Mouse (Mus musculus) erythroblast, embryonic 14.5 days (primary cell): ENCODE results near the gene Thbd.

Experiments
- GATA1 ChIP-seq: IDR thresholded peaks from 2 replicates; pipeline ENCODE4 v1.6.1; 2012; ENCODE audit warnings: low read length, inconsistent platforms, mixed read lengths
- TAL1 ChIP-seq: IDR thresholded peaks from 3 replicates; pipeline ENCODE4 v1.6.1; 2012; ENCODE audit warnings: low read length, inconsistent platforms, mixed read lengths

DNA sequence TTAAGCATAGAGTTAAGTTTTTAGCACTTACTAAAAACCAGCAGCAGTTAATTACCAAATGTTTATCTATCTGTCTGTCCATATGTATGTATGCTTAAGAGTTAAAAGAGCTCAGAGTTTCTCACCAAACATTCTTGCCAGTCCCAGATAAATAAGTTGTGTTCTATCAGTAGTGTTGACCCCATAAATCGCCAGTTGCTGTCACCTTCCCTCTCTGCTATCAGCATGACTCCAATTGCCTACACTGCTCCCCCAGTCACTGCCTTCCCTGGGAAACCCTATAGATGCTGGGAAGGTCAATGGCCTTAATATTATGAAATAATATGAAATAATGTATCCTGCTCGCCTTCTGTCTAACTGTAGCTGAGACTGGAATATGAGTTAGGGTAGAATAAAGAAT is 24.4 kb upstream of the Thbd start:
- TF ChIP-seq GATA1: no peak
- no peak for TF ChIP-seq TAL1
